Mouse (Mus musculus): ENCODE measurements around the gene Bahcc1. TPM values are rescaled to one million over a fixed set of nuclear protein-coding genes. Genes with fewer than 3 reads are reported as not detected.

Gene Bahcc1
- polyA plus RNA-seq, 1 experiment from 2014 or later, result 24.9 TPM

DNA sequence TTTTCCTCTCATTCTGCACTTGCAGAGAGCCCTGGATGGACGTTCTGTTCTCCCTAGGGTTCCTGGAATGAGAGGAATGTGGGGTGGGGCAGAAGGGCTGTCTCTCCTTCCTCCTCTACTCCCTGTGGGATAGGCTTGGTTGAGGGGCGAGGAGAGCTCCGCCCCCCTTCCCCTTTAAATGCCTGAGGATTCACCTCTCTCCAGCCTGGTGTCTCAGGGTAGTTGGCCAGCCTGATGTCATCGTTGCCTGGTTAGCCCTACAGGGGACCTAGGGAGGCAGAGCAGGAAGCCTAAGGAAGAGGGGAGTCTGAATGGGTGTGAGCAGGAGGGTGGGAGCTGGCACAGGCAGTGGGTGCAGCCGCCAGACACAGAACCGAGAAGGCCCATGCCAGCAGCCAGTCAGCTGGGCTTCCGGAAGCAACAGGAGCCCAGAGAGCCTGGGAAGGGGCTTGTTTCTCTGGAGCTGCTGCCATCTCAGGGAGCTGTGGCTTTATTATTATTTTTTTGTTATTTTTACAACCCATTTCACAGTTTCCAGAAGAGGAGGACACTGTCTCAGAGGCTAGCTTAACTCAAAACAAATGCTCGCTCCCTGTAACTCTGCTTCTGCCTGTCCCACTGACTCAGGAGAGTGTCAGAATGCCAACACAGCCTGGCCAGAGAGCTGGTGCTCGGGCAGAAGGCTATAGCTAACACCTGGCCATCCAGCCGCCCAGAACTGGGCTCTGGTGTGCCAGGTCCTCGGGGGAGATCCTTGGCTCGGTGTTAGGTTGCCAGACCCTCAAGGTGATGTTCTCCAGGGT lies 20.3 kb downstream of the Bahcc1 start:
- no peak overlapping the region for H3K9ac ChIP-seq (ENCODE audit: low read length)
- DNase-seq (ENCODE audit: low spot score), result no peak
- no peak overlapping the region for H3K4me3 ChIP-seq (ENCODE audit: low read depth, low read length)

DNA sequence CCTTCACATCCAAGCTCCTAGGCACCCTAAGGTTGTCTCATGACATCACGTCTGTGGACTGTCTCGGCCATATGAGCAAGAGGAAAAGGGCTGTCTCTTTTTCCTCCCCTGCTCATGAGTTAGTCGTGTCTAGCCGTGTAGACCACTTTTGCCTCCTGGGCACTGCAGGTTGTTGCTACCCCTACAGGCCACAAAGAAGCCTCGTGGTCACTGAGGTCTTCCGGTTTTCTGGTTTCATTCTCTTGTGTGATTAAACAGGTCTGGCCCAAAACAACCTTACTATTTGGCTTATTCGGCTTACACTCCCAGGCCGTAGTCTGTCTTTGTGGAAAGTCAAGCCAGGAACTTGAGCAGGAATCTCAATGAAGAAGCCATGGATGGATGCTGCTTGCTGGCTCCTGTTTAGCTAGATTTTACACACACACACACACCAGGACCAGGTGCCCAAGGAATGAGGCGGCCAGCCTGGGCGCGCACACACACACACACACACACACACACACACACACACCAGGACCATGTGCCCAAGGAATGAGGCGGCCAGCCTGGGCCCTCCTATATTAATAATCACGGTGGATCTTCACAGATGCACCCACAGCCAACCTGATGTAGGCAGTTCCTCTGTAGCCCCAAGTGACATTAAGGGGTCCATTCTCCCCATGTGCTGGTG lies 21.0 kb downstream of the Bahcc1 start:
- DNase-seq (ENCODE audit: low spot score) (no peak), ATAC-seq (ENCODE audit: insufficient number of reproducible peaks, low FRiP score, low TSS enrichment, low read depth) (no peak)
- H3K4me1 ChIP-seq (ENCODE audit: control insufficient read depth, insufficient read depth, low read length), result peaks cover 79% of the 10 kb centered on the region
- no peak overlapping the region for H3K4me3 ChIP-seq (ENCODE audit: low read depth, low read length)
- H3K36me3 ChIP-seq (ENCODE audit: control insufficient read depth, insufficient read depth, low read length), result no peaks in the 10 kb centered on the region
- no peaks in the 10 kb centered on the region for H3K9me3 ChIP-seq (ENCODE audit: control insufficient read depth, low read length)
- no peaks in the 10 kb centered on the region for H3K27me3 ChIP-seq (ENCODE audit: control insufficient read depth, insufficient read depth, low read length)
- no peak overlapping the region for H3K9ac ChIP-seq (ENCODE audit: low read length)
- no peak overlapping the region for H3K27ac ChIP-seq (replicated peaks; ENCODE audit: low read depth, low read length)
- H3K4me2 ChIP-seq (ENCODE audit: low read depth, severe bottlenecking), result no peak overlapping the region
- WGBS, result 84% methylated on average over 13 of the region's 13 CpGs

More for the DNA sequence above, 20.3 kb downstream of the Bahcc1 start:
- Histone ChIP-seq H3K4me2 (ENCODE audit: low read depth, severe bottlenecking) (no peak overlapping the region), H3K36me3 (ENCODE audit: control insufficient read depth, insufficient read depth, low read length) (no peaks in the 10 kb centered on the region), H3K27ac (replicated peaks; ENCODE audit: low read depth, low read length) (peak overlapping the region; percentile 51; the same call in 1 of the 2 replicates), H3K27me3 (ENCODE audit: control insufficient read depth, insufficient read depth, low read length) (no peaks in the 10 kb centered on the region), H3K4me1 (ENCODE audit: control insufficient read depth, insufficient read depth, low read length) (peaks cover 75% of the 10 kb centered on the region), H3K9me3 (ENCODE audit: control insufficient read depth, low read length) (no peaks in the 10 kb centered on the region)
- WGBS, result 52% methylated on average over 12 of the region's 12 CpGs
- ATAC-seq (ENCODE audit: insufficient number of reproducible peaks, low FRiP score, low TSS enrichment, low read depth), result no peak

DNA sequence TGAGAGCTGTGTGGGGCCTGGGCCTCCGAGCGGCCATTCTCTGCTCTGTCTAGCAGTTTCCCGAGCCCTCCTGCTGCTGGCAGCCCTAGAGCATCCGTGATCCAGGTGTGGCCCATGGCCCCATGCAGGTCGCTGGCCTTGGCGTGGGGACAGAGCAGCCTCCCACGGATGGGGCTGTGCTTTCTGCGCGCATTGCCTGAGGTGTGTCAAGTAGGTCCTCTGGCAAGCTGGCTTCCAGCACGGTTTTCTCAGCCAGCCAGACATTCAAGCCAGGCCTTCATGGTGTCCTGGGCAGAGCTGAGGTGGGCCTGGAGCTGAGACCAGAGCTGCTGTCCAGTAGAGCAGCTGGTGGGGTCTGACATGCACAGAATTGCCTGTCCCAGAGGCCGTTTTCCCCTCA lies 21.7 kb downstream of the Bahcc1 start:
- H3K4me2 ChIP-seq (ENCODE audit: low read depth, severe bottlenecking), result no peak overlapping the region
- 0 out of 2 replicates have a peak overlapping the region, but pooled peaks have one; percentile 51 for H3K27ac ChIP-seq (replicated peaks; ENCODE audit: low read depth, low read length)
- no peak for DNase-seq (ENCODE audit: low spot score)
- H3K4me1 ChIP-seq (ENCODE audit: control insufficient read depth, insufficient read depth, low read length), result peaks cover 85% of the 10 kb centered on the region
- no peak overlapping the region for H3K9ac ChIP-seq (ENCODE audit: low read length)
- no peaks in the 10 kb centered on the region for H3K9me3 ChIP-seq (ENCODE audit: control insufficient read depth, low read length)
- WGBS, result 66% methylated on average over 11 of the region's 11 CpGs
- no peak overlapping the region for H3K4me3 ChIP-seq (ENCODE audit: low read depth, low read length)
- ATAC-seq (ENCODE audit: insufficient number of reproducible peaks, low FRiP score, low TSS enrichment, low read depth), result no peak
- H3K36me3 ChIP-seq (ENCODE audit: control insufficient read depth, insufficient read depth, low read length), result no peaks in the 10 kb centered on the region
- H3K27me3 ChIP-seq (ENCODE audit: control insufficient read depth, insufficient read depth, low read length), result no peaks in the 10 kb centered on the region

DNA sequence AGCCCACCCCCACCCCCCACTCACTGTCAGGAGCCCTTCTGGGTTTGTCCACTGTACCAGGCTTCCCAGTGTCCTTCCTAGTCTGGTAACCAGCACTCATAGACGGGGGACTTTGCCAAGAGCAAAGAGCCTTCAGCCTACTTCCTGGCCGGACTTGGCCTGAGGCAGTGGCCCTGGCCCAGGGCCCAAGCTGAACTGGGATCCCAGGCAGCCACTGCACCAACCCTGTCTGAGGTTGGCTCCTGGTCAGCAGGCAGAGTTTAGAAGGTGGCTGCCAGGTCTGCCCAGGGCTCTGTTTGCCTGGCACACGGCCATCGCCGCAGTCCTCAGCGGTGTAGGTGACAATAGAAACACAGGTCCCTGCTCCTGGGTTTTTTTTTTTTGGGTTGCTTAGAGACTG lies 22.3 kb downstream of the Bahcc1 start:
- Histone ChIP-seq H3K4me2 (ENCODE audit: low read depth, severe bottlenecking) (no peak overlapping the region), H3K27me3 (ENCODE audit: control insufficient read depth, insufficient read depth, low read length) (no peaks in the 10 kb centered on the region), H3K36me3 (ENCODE audit: control insufficient read depth, insufficient read depth, low read length) (no peaks in the 10 kb centered on the region; the same call in none of the 2 replicates), H3K9ac (ENCODE audit: low read length) (no peak overlapping the region), H3K27ac (replicated peaks; ENCODE audit: low read depth, low read length) (no peak overlapping the region; the same call in 1 of the 2 replicates), H3K4me3 (ENCODE audit: low read depth, low read length) (no peak overlapping the region), H3K4me1 (ENCODE audit: control insufficient read depth, insufficient read depth, low read length) (peaks cover 89% of the 10 kb centered on the region), H3K9me3 (ENCODE audit: control insufficient read depth, low read length) (no peaks in the 10 kb centered on the region)
- DNase-seq (ENCODE audit: low spot score), result no peak
- no peak for ATAC-seq (ENCODE audit: insufficient number of reproducible peaks, low FRiP score, low TSS enrichment, low read depth)
- 79% methylated on average over 6 of the region's 6 CpGs for WGBS

DNA sequence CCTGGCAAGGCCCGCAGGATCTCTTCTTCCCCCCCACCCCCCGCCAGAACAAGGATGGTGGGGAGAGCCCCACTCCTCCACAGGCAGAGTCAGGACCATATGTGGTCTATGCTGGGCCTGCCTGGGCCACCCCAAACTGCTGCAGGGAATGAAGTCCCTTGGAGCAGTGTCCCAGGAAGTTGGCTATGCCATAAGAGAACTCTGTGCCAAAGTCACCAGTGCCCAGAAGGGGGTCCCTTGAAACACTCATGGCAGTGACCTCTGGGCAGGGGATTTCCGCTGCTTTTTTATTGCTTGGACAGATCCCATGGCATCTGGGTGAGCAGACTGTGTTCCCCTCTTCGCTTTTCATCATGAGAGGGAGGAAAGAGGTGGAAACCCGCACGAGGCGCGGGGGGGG lies 22.8 kb downstream of the Bahcc1 start:
- Histone ChIP-seq H3K9me3 (ENCODE audit: control insufficient read depth, low read length) (no peaks in the 10 kb centered on the region), H3K4me3 (ENCODE audit: low read depth, low read length) (no peak overlapping the region), H3K27ac (replicated peaks; ENCODE audit: low read depth, low read length) (no peak overlapping the region; the same call in 1 of the 2 replicates), H3K4me2 (ENCODE audit: low read depth, severe bottlenecking) (0 out of 2 replicates have a peak overlapping the region, but pooled peaks have one; percentile 10), H3K36me3 (ENCODE audit: control insufficient read depth, insufficient read depth, low read length) (peaks cover 3% of the 10 kb centered on the region), H3K4me1 (ENCODE audit: control insufficient read depth, insufficient read depth, low read length) (peaks cover 89% of the 10 kb centered on the region), H3K27me3 (ENCODE audit: control insufficient read depth, insufficient read depth, low read length) (no peaks in the 10 kb centered on the region), H3K9ac (ENCODE audit: low read length) (no peak overlapping the region)
- ATAC-seq (ENCODE audit: insufficient number of reproducible peaks, low FRiP score, low TSS enrichment, low read depth) (no peak), DNase-seq (ENCODE audit: low spot score) (no peak)
- WGBS, result 64% methylated on average over 7 of the region's 8 CpGs

DNA sequence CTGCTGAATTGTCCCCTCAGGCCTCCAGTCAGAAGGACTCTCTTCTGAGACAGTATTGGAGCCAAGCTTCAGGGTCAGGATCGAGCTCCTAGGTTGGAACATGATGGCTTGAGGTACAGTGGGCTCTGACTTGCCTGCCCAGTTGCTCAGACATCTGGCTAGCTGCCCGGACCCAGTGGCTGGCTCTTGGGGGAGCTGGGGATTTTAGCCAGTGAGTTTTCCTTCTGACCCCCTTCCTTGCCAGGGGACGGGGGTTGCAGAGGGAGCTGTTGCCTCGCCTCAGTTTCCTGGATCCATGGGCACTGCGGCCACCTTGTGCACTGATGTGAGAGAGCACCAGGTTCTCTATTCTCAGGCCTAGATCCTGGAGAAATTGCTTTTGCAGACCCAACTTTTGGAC lies 23.4 kb downstream of the Bahcc1 start:
- DNase-seq (ENCODE audit: low spot score), result no peak
- Histone ChIP-seq H3K9me3 (ENCODE audit: control insufficient read depth, low read length) (no peaks in the 10 kb centered on the region), H3K9ac (ENCODE audit: low read length) (no peak overlapping the region), H3K27ac (replicated peaks; ENCODE audit: low read depth, low read length) (no peak overlapping the region), H3K4me3 (ENCODE audit: low read depth, low read length) (no peak overlapping the region), H3K4me2 (ENCODE audit: low read depth, severe bottlenecking) (no peak overlapping the region), H3K36me3 (ENCODE audit: control insufficient read depth, insufficient read depth, low read length) (peaks cover 4% of the 10 kb centered on the region), H3K27me3 (ENCODE audit: control insufficient read depth, insufficient read depth, low read length) (no peaks in the 10 kb centered on the region), H3K4me1 (ENCODE audit: control insufficient read depth, insufficient read depth, low read length) (peaks cover 89% of the 10 kb centered on the region)
- WGBS, result 82% methylated on average over 5 of the region's 5 CpGs
- no peak for ATAC-seq (ENCODE audit: insufficient number of reproducible peaks, low FRiP score, low TSS enrichment, low read depth)

DNA sequence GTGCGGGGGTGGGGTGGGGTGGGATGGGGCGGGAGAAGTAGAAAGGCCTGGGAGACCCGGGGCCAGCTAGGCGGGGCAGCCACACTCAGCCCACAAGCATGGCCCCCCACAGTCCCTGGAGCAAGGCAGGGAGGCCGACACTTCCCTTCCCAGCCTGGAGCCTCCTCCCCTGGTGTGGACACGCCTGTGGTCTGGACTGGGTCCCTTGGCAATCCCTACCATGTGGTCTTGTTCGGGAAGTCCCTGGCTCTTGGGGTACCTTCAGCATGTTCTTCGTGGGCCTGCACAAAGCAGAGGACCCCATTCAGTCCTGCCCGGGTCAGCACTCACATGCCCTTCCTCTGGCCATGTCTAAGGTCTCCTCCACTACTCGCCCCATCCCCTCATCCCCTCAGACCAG lies 23.8 kb downstream of the Bahcc1 start:
- Histone ChIP-seq H3K9ac (ENCODE audit: low read length) (no peak overlapping the region), H3K4me1 (ENCODE audit: control insufficient read depth, insufficient read depth, low read length) (peaks cover 89% of the 10 kb centered on the region), H3K4me2 (ENCODE audit: low read depth, severe bottlenecking) (no peak overlapping the region), H3K4me3 (ENCODE audit: low read depth, low read length) (no peak overlapping the region), H3K36me3 (ENCODE audit: control insufficient read depth, insufficient read depth, low read length) (peaks cover 4% of the 10 kb centered on the region), H3K9me3 (ENCODE audit: control insufficient read depth, low read length) (no peaks in the 10 kb centered on the region), H3K27me3 (ENCODE audit: control insufficient read depth, insufficient read depth, low read length) (no peaks in the 10 kb centered on the region), H3K27ac (replicated peaks; ENCODE audit: low read depth, low read length) (no peak overlapping the region)
- 61% methylated on average over 10 of the region's 10 CpGs for WGBS
- no peak for ATAC-seq (ENCODE audit: insufficient number of reproducible peaks, low FRiP score, low TSS enrichment, low read depth)
- DNase-seq (ENCODE audit: low spot score), result no peak

DNA sequence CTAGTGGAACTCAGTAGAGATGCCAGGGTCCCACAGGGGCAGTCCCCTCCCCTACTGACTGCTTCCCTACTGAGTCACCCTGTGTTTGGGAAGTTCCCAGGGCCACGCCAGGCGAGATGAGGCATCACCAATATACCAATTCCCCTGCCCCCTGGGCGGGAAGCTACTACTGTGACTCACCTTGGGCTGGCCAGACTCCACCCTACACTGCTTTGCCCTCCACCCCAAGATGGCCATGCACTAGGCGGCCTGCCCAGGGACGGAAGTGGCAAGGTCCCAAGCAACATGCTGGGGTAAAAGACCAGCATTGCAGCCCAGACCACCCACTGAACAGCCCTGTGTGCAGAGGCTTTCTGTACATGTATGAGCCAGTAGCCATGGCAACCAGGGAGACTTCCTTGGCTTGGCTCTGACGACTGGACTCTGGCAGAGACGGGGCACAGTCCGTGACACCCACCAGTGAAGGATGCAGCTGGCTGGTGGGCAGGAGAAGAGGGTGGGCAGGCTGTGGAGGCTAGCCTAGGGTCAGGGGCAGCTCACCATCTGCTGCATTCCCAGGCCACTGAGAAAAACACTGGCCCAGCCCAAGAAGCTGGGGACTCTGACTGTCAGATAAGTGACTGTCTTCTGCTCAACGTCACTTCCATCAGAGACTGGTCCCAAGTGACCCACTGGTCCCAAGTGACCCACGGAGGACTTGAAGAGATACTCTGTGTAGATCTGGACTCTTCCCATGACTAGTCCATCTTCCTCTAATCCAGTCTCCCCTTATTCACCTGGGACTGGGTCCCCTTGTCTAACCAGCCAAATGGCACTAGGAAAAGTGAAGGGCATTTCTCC lies 24.5 kb downstream of the Bahcc1 start:
- no peak overlapping the region for H3K4me3 ChIP-seq (ENCODE audit: low read depth, low read length)
- H3K27ac ChIP-seq (replicated peaks; ENCODE audit: low read depth, low read length), result no peak overlapping the region
- ATAC-seq (ENCODE audit: insufficient number of reproducible peaks, low FRiP score, low TSS enrichment, low read depth) (no peak), DNase-seq (ENCODE audit: low spot score) (no peak)
- 0 out of 2 replicates have a peak overlapping the region, but pooled peaks have one; percentile 7 for H3K4me2 ChIP-seq (ENCODE audit: low read depth, severe bottlenecking)
- no peaks in the 10 kb centered on the region for H3K27me3 ChIP-seq (ENCODE audit: control insufficient read depth, insufficient read depth, low read length)
- H3K9me3 ChIP-seq (ENCODE audit: control insufficient read depth, low read length), result no peaks in the 10 kb centered on the region
- no peak overlapping the region for H3K9ac ChIP-seq (ENCODE audit: low read length)
- peaks cover 89% of the 10 kb centered on the region for H3K4me1 ChIP-seq (ENCODE audit: control insufficient read depth, insufficient read depth, low read length)
- WGBS, result 87% methylated on average over 10 of the region's 10 CpGs
- peaks cover 4% of the 10 kb centered on the region for H3K36me3 ChIP-seq (ENCODE audit: control insufficient read depth, insufficient read depth, low read length)
